Mouse (Mus musculus) heart, postnatal 0 days (tissue): ENCODE results near the gene Cfap77. TPM values are rescaled to one million over a fixed set of nuclear protein-coding genes. Genes with fewer than 3 reads are reported as not detected.

ENCODE experiments used
- ATAC-seq: fragments of 200-750 bp; cut with Nextera tagmentation; 2 replicates; pipeline ENCODE4 v1.8.0; 2017; ENCODE audit warnings: low read depth, moderate number of reproducible peaks, moderate library complexity; ENCODE audit not compliant: insufficient read depth
- DNase-seq: peaks from one replicate; pipeline ENCODE4 v3.0.0-alpha.2; 2016; ENCODE audit warnings: low spot score
- H3K27ac ChIP-seq: fragments of 300-500 bp; sonication (generic); 2 replicates; pipeline ENCODE4 v1.5.1; 2014; ENCODE audit warnings: low read depth, mild to moderate bottlenecking
- H3K27me3 ChIP-seq: fragments of 300-500 bp; sonication (generic); 2 replicates; pipeline ENCODE4 v1.6.1; 2014; ENCODE audit warnings: low read length, mixed read lengths; ENCODE audit not compliant: control insufficient read depth, insufficient read depth
- H3K36me3 ChIP-seq: fragments of 300-500 bp; sonication (generic); replicated peaks from 2 replicates; pipeline ENCODE4 v1.6.1; 2014; ENCODE audit warnings: low read length, mixed read lengths; ENCODE audit not compliant: control insufficient read depth, insufficient read depth
- H3K4me1 ChIP-seq: fragments of 300-500 bp; sonication (generic); 2 replicates; pipeline ENCODE4 v1.6.1; 2014; ENCODE audit warnings: antibody characterized with exemption; ENCODE audit not compliant: control insufficient read depth, insufficient read depth
- H3K4me2 ChIP-seq: fragments of 300-500 bp; sonication (generic); 2 replicates; pipeline ENCODE4 v1.6.1; 2014; ENCODE audit warnings: low read depth, mild to moderate bottlenecking, low read length, moderate library complexity
- H3K4me3 ChIP-seq: fragments of 300-500 bp; sonication (generic); 2 replicates; pipeline ENCODE4 v1.5.1; 2014; ENCODE audit warnings: low read depth, low read length
- H3K9ac ChIP-seq: fragments of 300-500 bp; sonication (generic); replicated peaks from 2 replicates; pipeline ENCODE4 v1.6.1; 2014; ENCODE audit warnings: low read depth, low read length, mixed read lengths
- H3K9me3 ChIP-seq: fragments of 300-500 bp; sonication (generic); replicated peaks from 2 replicates; pipeline ENCODE4 v1.6.1; 2016; ENCODE audit warnings: low read length; ENCODE audit not compliant: control insufficient read depth
- CTCF ChIP-seq: IDR thresholded peaks from 2 replicates; pipeline ENCODE4 v1.5.1; 2016; ENCODE audit warnings: antibody characterized with exemption, control low read depth, low read depth
- EP300 ChIP-seq: IDR thresholded peaks from 2 replicates; pipeline ENCODE4 v1.6.1; 2016; ENCODE audit warnings: antibody characterized with exemption, low read depth
- WGBS: fragments of 180-500 bp; shearing (Covaris S2); extraction: QIAGEN DNeasy Blood & Tissue Kit; methylation state at CpG from one replicate; pipeline ENCODE4 v1.1.7; 2014; 5-methylcytosine and 5-hydroxymethylcytosine counted together
- polyA plus RNA-seq: library from polyadenylated mRNA; unstranded; fragments of >200 nt; fragmentation: Nextera tagmentation; extraction: Ambion mirVana; gene quantifications from 2 replicates; pipeline ENCODE4 v1.2.1, GENCODE M21; 2015
- total RNA-seq: library from RNA; depleted of rRNA; stranded (reverse); fragments of >200 nt; gene quantifications from 2 replicates; pipeline ENCODE4 v1.2.3, GENCODE M21; 2014; ENCODE audit warnings: low replicate concordance

Gene Cfap77
- total and polyA plus RNA-seq, 2 experiments from 2014 or later = 0.11 TPM; not detected in 1

DNA sequence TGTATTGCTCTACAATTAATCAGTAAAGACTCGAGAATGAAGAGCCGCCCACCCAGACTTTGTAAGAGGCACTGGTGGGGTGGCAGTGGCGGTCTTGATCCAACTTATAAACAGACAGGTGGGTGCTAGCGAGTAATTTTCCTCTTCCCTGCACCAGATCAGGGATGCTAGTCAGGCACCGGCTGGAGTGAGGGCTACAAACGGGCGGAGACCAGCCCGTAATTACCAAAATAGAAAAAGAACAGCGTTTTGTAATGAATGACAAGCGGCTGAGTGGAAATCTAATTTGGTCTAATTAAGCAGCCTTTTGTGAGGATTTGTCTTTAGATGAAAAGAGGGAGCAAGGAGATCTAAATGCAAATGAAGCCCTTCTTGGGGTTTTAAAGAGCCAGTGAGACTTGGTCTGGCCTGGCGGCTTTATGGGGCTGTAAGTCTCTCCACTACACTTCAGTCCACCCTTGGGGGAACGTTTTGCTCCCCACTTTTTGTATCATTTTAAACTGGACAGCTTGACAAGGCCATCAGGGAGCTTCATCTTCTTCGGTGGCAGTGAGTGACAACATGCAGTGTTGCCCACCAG, 48.3 kb downstream of the Cfap77 start:
- ATAC-seq (no peak), DNase-seq (no peak)
- no peak overlapping the region for H3K4me2 ChIP-seq
- H3K9me3 ChIP-seq = no peaks in the 10 kb centered on the region
- no peak overlapping the region for H3K4me3 ChIP-seq
- H3K36me3 ChIP-seq = no peaks in the 10 kb centered on the region
- H3K27ac ChIP-seq = no peak overlapping the region
- no peaks in the 10 kb centered on the region for H3K4me1 ChIP-seq
- H3K27me3 ChIP-seq = 0 out of 2 replicates have a peak, but pooled peaks cover 15% of the 10 kb centered on the region
- 79% methylated on average over 13 of the region's 13 CpGs for WGBS
- H3K9ac ChIP-seq = no peak overlapping the region
- TF ChIP-seq CTCF (no peak), EP300 (no peak)

DNA sequence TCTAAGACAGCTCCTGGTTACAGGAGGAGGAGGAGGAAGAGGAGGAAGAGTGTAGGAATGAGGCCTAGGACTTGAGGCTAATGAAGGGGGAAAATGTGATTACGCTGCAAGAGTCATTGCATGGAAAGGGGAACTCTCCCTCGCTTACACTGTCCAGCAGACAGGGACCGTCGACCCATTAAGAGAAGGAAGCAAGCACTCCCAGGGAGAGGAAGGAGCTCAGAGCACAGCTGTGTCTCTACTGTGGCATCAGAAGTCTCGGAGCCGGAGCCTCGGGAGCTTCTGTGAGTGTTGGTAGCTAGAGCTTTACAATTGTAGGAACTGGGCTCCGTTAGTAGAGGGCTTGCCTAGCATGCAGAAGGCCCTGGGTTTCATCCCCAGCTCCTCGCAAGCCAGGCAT, 50.8 kb downstream of the Cfap77 start:
- no peaks in the 10 kb centered on the region for H3K27me3 ChIP-seq
- no peak for ATAC-seq
- DNase-seq = no peak
- H3K9me3 ChIP-seq = no peaks in the 10 kb centered on the region
- H3K4me2 ChIP-seq = no peak overlapping the region
- no peak overlapping the region for H3K4me3 ChIP-seq
- H3K4me1 ChIP-seq = no peaks in the 10 kb centered on the region
- H3K9ac ChIP-seq = no peak overlapping the region
- no peaks in the 10 kb centered on the region for H3K36me3 ChIP-seq
- no peak for TF ChIP-seq EP300
- TF ChIP-seq CTCF = no peak
- H3K27ac ChIP-seq = no peak overlapping the region
- 55% methylated on average over 9 of the region's 9 CpGs for WGBS

GRCm38 (mm10) chr2:28998246-28998645, 56.6 kb downstream of the Cfap77 start:
- peak; percentile 15 for DNase-seq
- H3K4me3 ChIP-seq = no peak overlapping the region
- H3K9ac ChIP-seq = no peak overlapping the region
- ATAC-seq = peak; percentile 75
- H3K4me1 ChIP-seq = no peaks in the 10 kb centered on the region
- H3K27me3 ChIP-seq = no peaks in the 10 kb centered on the region
- no peak overlapping the region for H3K4me2 ChIP-seq
- 19% methylated on average over 5 of the region's 5 CpGs for WGBS
- H3K27ac ChIP-seq = no peak overlapping the region
- no peaks in the 10 kb centered on the region for H3K9me3 ChIP-seq
- TF ChIP-seq EP300 = no peak
- TF ChIP-seq CTCF = no peak
- H3K36me3 ChIP-seq = no peaks in the 10 kb centered on the region

DNA sequence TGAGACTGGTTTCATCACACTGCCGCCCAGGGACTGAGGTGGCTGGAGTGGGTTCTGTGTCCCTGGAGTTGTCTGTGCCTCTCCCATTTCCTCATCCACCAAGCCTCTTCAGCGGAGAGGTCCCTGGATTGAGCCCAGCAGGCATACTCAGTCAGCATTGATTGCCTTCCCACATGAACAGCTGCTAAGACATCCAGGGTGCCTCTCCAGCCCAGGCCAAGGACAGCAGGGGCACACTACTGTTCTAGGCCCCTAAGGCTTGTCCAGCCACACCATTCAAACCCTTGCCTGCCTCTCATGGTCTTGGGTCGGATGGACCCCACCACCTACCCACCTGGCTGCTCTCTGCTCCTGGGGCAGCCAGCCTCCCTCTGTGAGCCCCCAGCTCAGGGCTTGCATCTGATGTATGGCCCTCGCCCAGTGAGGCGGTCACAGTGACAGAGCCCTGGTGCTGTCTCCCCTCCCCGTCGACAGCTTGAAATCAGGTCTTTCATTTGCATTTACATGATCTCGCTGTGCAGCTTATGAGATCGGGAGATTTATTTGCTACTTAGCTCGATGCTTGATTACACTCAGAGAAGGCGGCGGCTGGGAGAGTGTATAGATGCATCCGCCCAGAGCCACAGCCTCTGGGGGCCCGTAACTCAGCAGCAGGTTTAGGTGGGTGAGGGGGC, 57.6 kb downstream of the Cfap77 start:
- ATAC-seq (no peak), DNase-seq (no peak)
- no peaks in the 10 kb centered on the region for H3K27me3 ChIP-seq
- no peaks in the 10 kb centered on the region for H3K9me3 ChIP-seq
- H3K4me1 ChIP-seq = no peaks in the 10 kb centered on the region
- H3K4me2 ChIP-seq = no peak overlapping the region
- no peak for TF ChIP-seq CTCF
- no peak for TF ChIP-seq EP300
- no peak overlapping the region for H3K4me3 ChIP-seq
- no peak overlapping the region for H3K9ac ChIP-seq
- no peaks in the 10 kb centered on the region for H3K36me3 ChIP-seq
- H3K27ac ChIP-seq = no peak overlapping the region
- WGBS = 76% methylated on average over 14 of the region's 14 CpGs

- Histone ChIP-seq H3K4me3 (no peak overlapping the region), H3K4me2 (no peak overlapping the region), H3K27ac (no peak overlapping the region), H3K9ac (no peak overlapping the region), H3K36me3 (no peaks in the 10 kb centered on the region), H3K9me3 (no peaks in the 10 kb centered on the region), H3K27me3 (no peaks in the 10 kb centered on the region), H3K4me1 (no peaks in the 10 kb centered on the region)
- TF ChIP-seq CTCF = no peak
- WGBS = 62% methylated on average over 4 of the region's 4 CpGs
- ATAC-seq = no peak
- no peak for DNase-seq
Observed at GRCm38 (mm10) chr2:28995436-28995835, 59.4 kb downstream of the Cfap77 start.

DNA sequence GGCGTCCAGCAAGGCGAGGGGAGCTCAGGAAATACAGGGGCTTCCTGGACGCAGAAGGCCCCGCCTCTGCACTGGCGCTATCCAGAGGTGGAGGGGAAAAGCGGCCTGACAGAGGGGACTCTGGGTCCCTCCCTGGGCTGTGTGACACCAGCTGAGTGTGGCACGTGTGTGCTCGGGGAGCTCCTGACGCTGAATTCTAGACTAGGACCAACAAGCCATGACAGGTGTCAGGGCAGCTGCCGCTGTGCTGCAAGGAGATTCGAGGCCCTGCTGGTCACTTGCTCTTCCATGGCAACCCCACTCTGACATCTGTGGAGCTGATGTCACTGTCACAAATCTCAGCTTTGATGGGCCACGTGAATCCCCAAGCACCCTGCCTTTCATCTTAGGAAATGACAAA, 60.9 kb downstream of the Cfap77 start:
- no peaks in the 10 kb centered on the region for H3K27me3 ChIP-seq
- H3K9ac ChIP-seq = no peak overlapping the region
- no peak overlapping the region for H3K27ac ChIP-seq
- no peak overlapping the region for H3K4me2 ChIP-seq
- DNase-seq (no peak), ATAC-seq (no peak)
- no peak overlapping the region for H3K4me3 ChIP-seq
- H3K4me1 ChIP-seq = no peaks in the 10 kb centered on the region
- WGBS = 66% methylated on average over 12 of the region's 12 CpGs
- H3K9me3 ChIP-seq = 0 out of 2 replicates have a peak, but pooled peaks cover under 1% of the 10 kb centered on the region
- TF ChIP-seq CTCF = no peak
- no peak for TF ChIP-seq EP300
- no peaks in the 10 kb centered on the region for H3K36me3 ChIP-seq
